Mouse (Mus musculus): Measurements from ENCODE around the gene Adora3. TPM values are rescaled to one million over a fixed set of nuclear protein-coding genes. Genes with fewer than 3 reads are reported as not detected.

Gene Adora3
- polyA plus RNA-seq (2017; shearing (Covaris generic)): under 1 TPM in 2 of 3 experiments, not detected in 1; 0.26 to 0.39 TPM

GRCm38 (mm10) chr3:105870558-105870957, at the start of gene Adora3, which contains the start of gene Tmigd3:
TSS of gene Adora3 (plus strand) at chr3:105870858.
TSS of gene Tmigd3 (plus strand) at chr3:105870903.
- ATAC-seq: no peak

DNA sequence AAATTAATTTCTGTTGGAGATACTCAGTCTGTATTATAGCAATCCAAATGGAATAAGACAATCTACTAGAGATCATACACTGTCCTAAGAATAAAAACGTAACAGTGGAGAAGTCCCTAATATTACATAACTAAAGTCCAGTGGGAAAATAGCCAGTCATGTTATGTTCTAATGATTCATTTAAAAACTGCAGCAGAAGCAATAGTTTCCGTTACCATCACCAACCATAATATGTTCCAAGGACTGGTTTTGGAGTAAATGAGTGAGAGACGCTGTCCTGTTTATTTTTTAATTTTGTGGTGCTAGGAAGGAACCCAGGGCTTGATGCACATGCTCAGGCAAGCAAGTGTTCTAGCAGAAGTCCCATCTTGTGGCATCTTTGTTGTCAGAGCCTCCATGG, 49.2 kb upstream of the Adora3 start:
- ATAC-seq: no peak

DNA sequence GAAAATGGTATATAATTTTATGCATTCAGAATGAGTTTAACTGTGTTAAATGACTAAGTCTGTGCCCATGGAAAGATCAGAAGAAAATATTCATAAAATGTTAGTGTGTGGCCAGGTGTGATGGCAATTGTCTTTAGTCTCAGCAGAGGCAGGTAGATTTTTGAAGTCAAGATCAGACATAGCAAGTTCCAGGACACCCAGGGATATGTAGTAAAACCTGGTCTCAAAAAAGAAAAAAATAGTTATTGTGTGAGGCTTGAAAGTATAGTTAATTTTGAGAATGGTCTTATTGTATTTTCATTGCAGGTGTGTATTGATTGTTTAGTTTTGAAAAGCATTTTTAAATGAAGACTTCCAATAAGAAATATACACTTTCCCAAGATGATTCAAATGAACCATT, 47.0 kb upstream of the Adora3 start:
- no peak for ATAC-seq

GRCm38 (mm10) chr3:105824103-105824502, 46.6 kb upstream of the Adora3 start:
- no peak for ATAC-seq

DNA sequence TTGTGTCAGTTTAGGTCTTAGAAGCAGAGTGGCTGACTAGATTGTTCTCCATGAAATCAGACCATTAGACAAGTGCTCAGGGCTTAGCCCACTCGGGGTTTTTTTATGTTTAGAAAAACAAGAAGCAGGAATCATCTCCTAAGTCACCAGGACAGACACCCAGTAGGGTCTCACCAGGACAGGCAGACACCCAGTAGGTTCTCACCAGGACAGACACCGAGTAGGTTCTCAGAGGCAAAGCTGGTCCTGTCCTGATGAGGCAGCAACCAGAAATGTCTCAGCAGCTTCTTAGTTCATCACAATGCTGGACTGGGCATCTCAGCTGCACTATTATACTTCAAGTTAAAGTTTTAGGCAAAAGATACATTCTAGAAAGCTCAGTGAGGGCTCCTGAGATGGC, 46.0 kb upstream of the Adora3 start:
- no peak for ATAC-seq

GRCm38 (mm10) chr3:105825501-105826161, 45.0 kb upstream of the Adora3 start:
- ATAC-seq: peak; percentile 58

DNA sequence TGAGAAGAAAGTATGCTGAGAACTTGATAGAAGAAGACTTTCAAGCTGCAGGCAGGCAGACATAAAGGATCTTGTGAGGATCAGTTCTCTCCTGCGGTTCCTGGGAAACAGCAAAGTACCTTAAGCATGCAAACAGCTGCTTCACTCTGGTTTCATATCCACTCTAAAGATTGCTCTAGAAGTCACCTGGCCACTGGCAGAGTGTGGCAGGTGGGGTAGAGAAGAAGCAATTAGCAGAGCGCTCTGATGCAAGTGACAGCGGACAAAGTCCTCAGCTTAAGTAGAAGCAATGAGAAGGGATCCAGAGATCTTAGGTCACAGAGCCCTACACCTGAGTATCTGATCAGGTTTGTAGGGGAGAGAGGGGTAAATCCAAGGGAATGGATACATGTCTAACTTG, 39.1 kb upstream of the Adora3 start:
- no peak for ATAC-seq

DNA sequence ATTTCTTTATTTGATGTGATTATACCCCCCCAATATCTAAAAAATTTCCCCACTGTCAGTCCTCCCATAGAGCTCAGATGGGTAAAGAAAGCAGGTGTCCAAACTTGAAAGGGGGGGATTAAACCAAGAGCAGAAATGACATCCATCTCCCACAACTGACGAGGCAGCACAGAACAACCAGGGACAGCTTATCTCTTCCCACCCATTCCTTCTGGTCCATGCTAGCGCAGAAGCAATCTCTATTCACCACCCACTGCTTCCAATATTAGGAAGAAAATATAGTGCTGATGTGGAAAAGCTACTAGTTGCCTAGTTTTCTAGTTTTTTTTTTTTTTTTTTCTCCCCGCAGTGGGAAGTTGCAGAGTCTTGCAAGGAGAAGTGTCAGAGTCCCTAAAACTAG, 34.8 kb upstream of the Adora3 start:
- ATAC-seq: no peak

DNA sequence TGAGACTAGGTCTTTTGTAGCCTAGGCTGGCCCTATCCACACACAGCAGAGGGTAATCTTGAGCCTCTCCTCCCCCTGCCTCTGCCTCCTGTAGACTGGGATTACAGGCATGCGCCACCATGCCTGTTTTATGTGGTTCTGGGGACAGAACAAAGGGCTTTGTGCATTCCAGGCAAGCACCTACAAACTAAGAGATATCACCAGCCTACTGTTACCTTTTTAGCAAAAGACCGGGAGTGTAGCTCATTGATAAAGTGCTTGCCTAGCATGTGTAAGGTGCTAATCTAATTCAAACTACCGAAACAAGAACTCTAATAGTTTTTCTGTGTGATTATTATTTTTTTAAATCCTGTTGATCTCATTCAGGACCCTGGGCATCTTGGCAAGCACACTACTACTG, 33.8 kb upstream of the Adora3 start:
- ATAC-seq: no peak

DNA sequence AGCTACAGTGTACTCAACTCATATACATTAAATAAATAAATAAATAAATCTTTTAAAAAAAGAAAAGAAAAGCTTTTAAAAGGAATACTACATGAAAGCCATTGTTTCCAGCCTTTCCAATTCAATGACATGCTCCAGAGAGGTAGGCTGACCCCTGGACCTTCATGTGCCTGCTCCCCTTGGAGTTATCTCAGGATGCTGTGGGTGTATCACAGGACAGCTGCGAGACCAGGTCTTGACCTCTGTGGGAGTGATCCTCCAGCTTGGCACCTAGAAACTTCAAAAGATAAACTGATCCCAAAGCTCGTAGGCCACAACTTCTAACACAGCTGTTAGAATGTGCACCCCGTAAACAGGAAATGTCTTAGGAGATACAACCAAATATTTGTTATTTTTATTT, 32.0 kb upstream of the Adora3 start:
- ATAC-seq: no peak

DNA sequence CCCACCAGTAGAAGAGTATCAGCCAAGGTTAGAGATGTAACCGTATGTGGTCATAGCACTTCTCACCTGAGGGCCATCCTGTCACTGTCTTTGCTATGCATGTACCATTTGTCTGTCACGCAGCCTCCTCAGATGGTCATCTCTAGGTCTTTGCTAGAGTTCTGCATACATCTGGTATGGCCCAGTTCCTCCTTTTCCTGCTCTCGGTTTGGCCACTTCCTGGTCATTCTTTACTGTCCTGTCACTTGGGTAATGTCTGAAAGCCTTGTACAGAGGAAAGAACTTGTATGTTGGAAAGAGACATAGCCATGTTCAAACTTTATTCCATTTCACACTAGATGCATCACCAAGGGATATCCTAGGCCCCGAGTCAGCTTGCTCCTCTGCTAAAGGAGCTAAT, 30.8 kb upstream of the Adora3 start:
- ATAC-seq: no peak

DNA sequence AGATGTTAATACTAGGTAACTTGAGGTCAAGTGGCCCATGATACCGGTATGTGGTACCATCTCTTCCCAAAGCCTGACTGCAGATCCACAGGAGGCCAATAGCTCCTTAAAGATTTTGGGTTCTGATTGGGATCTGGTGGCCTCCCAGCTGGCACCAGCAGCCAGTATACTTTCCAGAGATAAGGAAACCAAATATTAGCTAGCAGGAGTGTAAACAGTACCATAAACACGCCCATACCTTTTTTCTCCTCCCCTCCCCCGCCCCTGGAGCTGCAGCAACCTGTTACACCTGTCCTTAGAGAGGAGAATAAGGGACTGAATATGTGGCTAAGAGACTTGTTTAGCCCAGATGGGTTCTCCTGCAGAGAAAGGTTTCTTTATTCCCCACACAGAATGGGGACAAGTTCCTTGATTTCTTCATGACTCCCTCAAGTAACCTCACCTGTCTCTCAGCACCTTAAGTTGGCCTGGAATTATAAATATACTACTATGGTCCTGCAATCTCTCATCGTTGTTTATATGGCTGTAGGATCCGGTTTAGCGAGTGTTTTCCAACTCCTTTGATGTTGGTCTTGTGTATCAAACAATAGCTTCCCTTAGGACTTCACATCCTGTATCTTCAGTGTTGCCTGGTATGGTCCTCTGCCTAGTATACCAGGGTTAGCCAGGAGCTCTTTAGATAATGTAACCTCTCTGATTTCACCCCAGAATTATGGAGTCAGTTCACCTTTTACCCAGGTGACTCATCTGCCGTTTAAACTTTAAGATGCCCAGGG, 24.2 kb upstream of the Adora3 start:
- no peak for ATAC-seq

- no peak for ATAC-seq
Observed at GRCm38 (mm10) chr3:105853781-105854180, 16.9 kb upstream of the Adora3 start.

DNA sequence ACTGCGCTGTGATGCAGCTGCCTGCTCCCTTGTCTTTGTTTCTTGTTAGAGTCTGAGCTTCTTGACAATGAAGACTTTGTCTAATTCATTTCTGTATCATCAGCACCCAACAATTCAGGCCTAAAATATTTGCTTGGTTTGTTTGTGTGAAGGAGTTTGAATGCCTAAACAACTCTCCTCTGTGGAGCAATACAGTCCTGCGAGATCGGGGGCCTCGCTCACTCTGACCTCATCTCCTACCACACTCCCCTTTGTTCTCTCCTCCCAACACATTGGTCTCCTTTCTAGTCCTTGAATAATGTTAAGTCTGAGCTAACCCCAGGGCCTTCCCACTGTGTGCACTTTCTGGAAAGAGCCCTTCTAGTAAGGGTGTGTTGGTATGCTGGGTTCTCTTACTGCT, 15.9 kb upstream of the Adora3 start:
- ATAC-seq: no peak

DNA sequence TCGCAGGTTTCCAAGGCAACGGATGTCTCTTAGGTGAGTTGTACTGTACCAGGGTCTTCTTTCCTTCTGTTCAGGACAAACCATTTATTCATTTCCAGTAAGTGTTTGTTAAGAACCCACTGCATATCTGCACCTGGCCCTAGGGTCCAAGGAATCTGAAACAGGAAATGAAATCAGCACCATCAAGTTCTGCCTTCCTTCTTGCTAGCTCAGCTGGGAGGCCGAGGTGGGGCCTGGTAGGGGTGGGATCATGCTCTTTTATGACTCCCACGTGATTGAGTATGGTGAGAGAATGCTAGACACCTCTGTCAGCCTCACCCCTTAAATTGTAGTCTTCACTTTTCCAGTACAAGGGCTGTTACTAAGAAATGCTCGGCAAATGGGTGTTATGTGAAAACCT, 13.1 kb upstream of the Adora3 start:
- no peak for ATAC-seq

DNA sequence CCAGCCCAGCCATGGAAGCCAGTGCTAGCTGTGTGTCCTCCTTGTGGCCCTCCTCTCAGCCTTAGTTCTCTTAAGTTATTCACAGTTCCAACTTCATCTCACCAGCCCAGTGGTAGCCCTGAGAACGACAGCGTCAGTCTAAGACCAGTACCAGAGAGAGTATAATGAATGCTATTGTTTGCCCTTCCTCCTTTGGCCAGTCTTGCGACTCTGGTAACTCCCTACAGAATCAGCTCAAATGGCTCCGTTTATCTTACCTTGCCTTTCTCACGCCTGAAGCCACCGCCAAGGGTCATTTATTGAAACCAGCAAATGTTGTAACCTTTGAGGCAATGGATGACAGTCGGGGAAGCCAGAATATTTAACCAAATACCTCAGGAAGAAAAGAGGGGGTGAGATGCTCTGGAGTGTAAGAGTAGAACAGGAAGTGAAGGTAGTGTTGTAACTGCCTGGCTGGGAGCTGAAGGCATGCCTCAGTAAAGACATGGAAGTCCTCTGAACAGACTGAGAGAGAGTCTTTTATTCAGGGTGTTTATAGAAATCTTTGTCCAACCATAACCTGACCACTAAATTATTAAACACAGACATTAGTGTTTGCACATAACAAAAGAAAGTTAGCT, 8.8 kb upstream of the Adora3 start:
- no peak for ATAC-seq

GRCm38 (mm10) chr3:105864123-105864522, 6.5 kb upstream of the Adora3 start:
- ATAC-seq: no peak

DNA sequence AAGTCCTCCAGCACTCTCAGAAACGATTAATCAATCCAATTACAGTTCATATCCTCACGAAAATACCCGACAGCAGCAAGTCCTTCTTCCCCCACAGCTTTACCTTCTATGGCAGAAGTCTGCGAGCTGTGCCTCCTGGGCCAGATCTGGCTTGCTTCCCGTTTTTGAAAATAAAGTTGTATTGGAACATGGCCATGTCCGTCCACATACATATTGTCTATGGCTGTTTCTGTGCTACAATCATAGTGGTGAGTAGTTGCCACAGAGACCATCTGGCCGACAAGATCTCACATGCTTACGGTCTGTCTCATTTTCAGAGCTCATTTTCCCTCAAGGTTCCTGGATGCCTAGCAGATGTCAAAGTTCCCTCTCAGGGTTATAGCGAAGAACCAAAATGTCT, 5.5 kb upstream of the Adora3 start:
- ATAC-seq: no peak

DNA sequence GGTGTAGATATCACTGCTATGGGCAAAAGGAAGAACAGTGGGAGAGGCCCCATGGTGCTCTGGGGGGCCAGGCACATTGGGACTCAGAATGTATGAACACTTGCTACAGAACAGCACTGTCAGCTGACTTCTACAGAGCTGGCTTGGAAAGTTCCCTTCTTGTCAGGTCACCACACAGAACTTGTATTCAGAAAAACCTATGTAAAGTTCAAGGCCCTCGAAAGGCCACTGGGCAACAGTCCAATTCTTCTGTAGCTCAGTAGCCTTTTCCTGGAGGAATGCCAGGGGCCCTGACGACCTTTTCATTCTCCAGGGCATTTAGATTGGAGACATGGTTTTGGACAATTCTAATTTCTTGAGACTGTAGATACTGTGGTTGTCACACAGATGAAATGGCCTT, 2.5 kb upstream of the Adora3 start:
- ATAC-seq: no peak

GRCm38 (mm10) chr3:105872034-105872433, 1.4 kb downstream of the Adora3 start:
- ATAC-seq: no peak

DNA sequence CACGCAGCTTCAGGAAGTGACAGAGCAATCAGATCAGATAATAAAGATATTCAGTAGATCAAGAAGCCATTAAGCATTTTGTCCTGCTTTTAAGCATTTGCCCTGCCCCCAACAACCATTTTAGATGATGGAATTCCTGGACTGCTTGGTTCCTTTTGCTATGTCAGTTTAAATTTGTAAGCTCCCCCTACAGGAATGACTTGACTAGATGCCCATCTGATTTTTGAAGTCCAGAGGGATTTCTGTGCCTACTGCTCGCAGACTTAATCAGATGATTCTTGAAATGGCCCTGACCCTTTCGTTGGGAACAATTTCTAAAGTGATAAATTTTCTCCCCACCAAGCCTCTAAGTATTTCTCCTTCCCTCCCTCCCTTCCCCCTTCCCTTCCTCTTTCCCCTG, 1.9 kb downstream of the Adora3 start:
- ATAC-seq: no peak

- ATAC-seq: no peak
Observed at GRCm38 (mm10) chr3:105873451-105874445, 3.1 kb downstream of the Adora3 start.

GRCm38 (mm10) chr3:105876022-105876421, 5.4 kb downstream of the Adora3 start:
- ATAC-seq: no peak
